8 mouse cellular contexts compared by ENCODE assay signal in genomic region chr17:80875352-80876044, GRCm38 (mm10).
DNase-seq lines count a peak whose midpoint lies in the region; ATAC-seq lines count a peak whose summit lies in the region.

No protein-coding gene starts in this region.

- no peaks in the 10 kb centered on the region for H3K27me3 ChIP-seq in forebrain, embryonic 14.5 days (replicated peaks; ENCODE audit: control insufficient read depth, insufficient read depth, low read length)
- H3K27me3 ChIP-seq in forebrain, embryonic 11.5 days (ENCODE audit: control insufficient read depth, insufficient read depth, low read length): no peaks in the 10 kb centered on the region
- H3K27me3 ChIP-seq in hindbrain, embryonic 16.5 days (replicated peaks; ENCODE audit: control insufficient read depth, insufficient read depth, low read length): no peaks in the 10 kb centered on the region

- WGBS in forebrain, embryonic 14.5 days: 38% methylated on average over 7 of the region's 7 CpGs
- WGBS in forebrain, embryonic 11.5 days: 50% methylated on average over 7 of the region's 7 CpGs
- WGBS in hindbrain, embryonic 16.5 days: 32% methylated on average over 7 of the region's 7 CpGs

- no peaks in the 10 kb centered on the region for H3K4me1 ChIP-seq in forebrain, embryonic 14.5 days (ENCODE audit: control insufficient read depth, insufficient read depth, low read length)
- no peaks in the 10 kb centered on the region for H3K4me1 ChIP-seq in forebrain, embryonic 11.5 days (replicated peaks; ENCODE audit: control insufficient read depth, insufficient read depth, low read length)
- H3K4me1 ChIP-seq in hindbrain, embryonic 16.5 days (ENCODE audit: control insufficient read depth, insufficient read depth, low read depth, low read length): no peaks in the 10 kb centered on the region; the same call in 1 of the 2 replicates

- H3K36me3 ChIP-seq in forebrain, embryonic 14.5 days (ENCODE audit: control insufficient read depth, insufficient read depth, low read length): no peaks in the 10 kb centered on the region
- no peaks in the 10 kb centered on the region for H3K36me3 ChIP-seq in forebrain, embryonic 11.5 days (ENCODE audit: control insufficient read depth, insufficient read depth, low read length)
- no peaks in the 10 kb centered on the region for H3K36me3 ChIP-seq in hindbrain, embryonic 16.5 days (ENCODE audit: control insufficient read depth, insufficient read depth, low read length)

- no peak overlapping the region for H3K4me3 ChIP-seq in forebrain, embryonic 14.5 days (ENCODE audit: low read depth, low read length)
- H3K4me3 ChIP-seq in forebrain, embryonic 11.5 days (ENCODE audit: low read depth, low read length): no peak overlapping the region
- no peak overlapping the region for H3K4me3 ChIP-seq in hindbrain, embryonic 16.5 days (ENCODE audit: low read length)

- DNase-seq in forebrain, embryonic 14.5 days (ENCODE audit: low spot score): peak; percentile 55
- no peak for DNase-seq in forebrain, embryonic 11.5 days (ENCODE audit: low spot score)
- peak; percentile 47 for DNase-seq in urinary bladder, postnatal 14 days (ENCODE audit: low spot score)
- no peak for DNase-seq in urinary bladder, adult 18-20 months (ENCODE audit: low spot score in 2 of 2)
- DNase-seq in lung, postnatal 36 days: peak; percentile 62
- DNase-seq in urinary bladder, postnatal 25 days (ENCODE audit: low spot score): no peak

- no peaks in the 10 kb centered on the region for H3K9me3 ChIP-seq in forebrain, embryonic 14.5 days (replicated peaks; ENCODE audit: control insufficient read depth, low read length)
- H3K9me3 ChIP-seq in forebrain, embryonic 11.5 days (ENCODE audit: control insufficient read depth, low read length): no peaks in the 10 kb centered on the region
- no peaks in the 10 kb centered on the region for H3K9me3 ChIP-seq in hindbrain, embryonic 16.5 days (ENCODE audit: control insufficient read depth, low read length)

- H3K4me2 ChIP-seq in forebrain, embryonic 14.5 days (ENCODE audit: low read length): no peak overlapping the region
- no peak overlapping the region for H3K4me2 ChIP-seq in forebrain, embryonic 11.5 days (ENCODE audit: low read depth, low read length, severe bottlenecking)
- H3K4me2 ChIP-seq in hindbrain, embryonic 16.5 days (ENCODE audit: low read length): no peak overlapping the region

- no peak overlapping the region for H3K9ac ChIP-seq in forebrain, embryonic 14.5 days (ENCODE audit: low read length)
- no peak overlapping the region for H3K9ac ChIP-seq in forebrain, embryonic 11.5 days (ENCODE audit: low read length)
- no peak overlapping the region for H3K9ac ChIP-seq in hindbrain, embryonic 16.5 days (ENCODE audit: low read depth, low read length)

- H3K27ac ChIP-seq in forebrain, embryonic 14.5 days (ENCODE audit: low read depth, low read length): no peak overlapping the region
- H3K27ac ChIP-seq in forebrain, embryonic 11.5 days (ENCODE audit: low read depth, low read length): no peak overlapping the region
- no peak overlapping the region for H3K27ac ChIP-seq in hindbrain, embryonic 16.5 days (ENCODE audit: low read depth, low read length)

- ATAC-seq in forebrain, embryonic 14.5 days: peak; percentile 61; the same call in 1 of the 2 replicates
- no peak for ATAC-seq in forebrain, embryonic 11.5 days (replicated peaks; ENCODE audit: low FRiP score)
- peak; percentile 74 for ATAC-seq in hindbrain, embryonic 16.5 days
- ATAC-seq in monocyte, adult 5-6 weeks (replicated peaks; ENCODE audit: insufficient number of reproducible peaks, low FRiP score, low TSS enrichment, poor library complexity, severe bottlenecking): no peak

Comparison
In these comparisons a context has a peak if more than half of its experiments do, and no peak if none do; other contexts are left out.
1. ATAC-seq: peak in forebrain, embryonic 14.5 days (single experiment) and hindbrain, embryonic 16.5 days (single experiment); none in forebrain, embryonic 11.5 days (single experiment) and monocyte, adult 5-6 weeks (single experiment).
2. DNase-seq: peak in forebrain, embryonic 14.5 days (single experiment), urinary bladder, postnatal 14 days (single experiment) and lung, postnatal 36 days (single experiment); none in forebrain, embryonic 11.5 days (single experiment), urinary bladder, adult 18-20 months (0 of 2) and urinary bladder, postnatal 25 days (single experiment).